Mouse (Mus musculus): Measurements from ENCODE around the gene Ptprk. TPM values are rescaled to one million over a fixed set of nuclear protein-coding genes. Genes with fewer than 3 reads are reported as not detected.

The Ptprk gene
- polyA plus RNA-seq, 1 experiment = 1.3 TPM

GRCm38 (mm10) chr10:28369808-28370207, 295.2 kb downstream of the Ptprk start:
- Histone ChIP-seq H3K27me3 (ENCODE audit: control insufficient read depth, insufficient read depth, low read length) (no peaks in the 10 kb centered on the region), H3K4me1 (ENCODE audit: control insufficient read depth, insufficient read depth, low read length) (no peaks in the 10 kb centered on the region), H3K36me3 (ENCODE audit: control insufficient read depth, insufficient read depth, low read length) (no peaks in the 10 kb centered on the region), H3K4me3 (ENCODE audit: control insufficient read depth, low read depth, low read length) (no peak overlapping the region), H3K27ac (ENCODE audit: control insufficient read depth, insufficient read depth, low read depth, low read length) (no peak overlapping the region)
- TF ChIP-seq POLR2A (IDR thresholded peaks at IDR 0.05; ENCODE audit: control insufficient read depth, low read depth, low read length) (no peak), CTCF (IDR thresholded peaks at IDR 0.05; ENCODE audit: control insufficient read depth, insufficient read depth, insufficient replicate concordance, low read depth, low read length) (no peak)

DNA sequence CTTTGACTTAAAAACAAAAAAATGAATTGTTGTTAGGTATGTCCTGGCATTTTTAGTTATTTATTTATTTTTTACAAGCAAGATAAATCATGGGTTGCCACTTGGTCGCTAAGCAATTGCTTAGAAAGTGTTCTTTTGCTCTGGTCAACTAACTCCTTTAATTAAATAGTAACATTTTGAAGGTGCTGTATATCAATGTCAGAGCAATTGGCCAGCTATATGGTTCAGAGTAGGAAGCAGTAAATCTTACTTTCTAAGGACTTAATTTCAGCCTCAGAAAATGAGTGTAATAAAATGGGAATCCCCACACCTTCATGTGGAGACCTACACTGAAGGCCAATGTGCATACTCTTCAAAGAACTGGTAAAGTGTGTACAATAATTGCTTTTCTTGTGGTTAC, 300.3 kb downstream of the Ptprk start:
- no peak overlapping the region for H3K27ac ChIP-seq (ENCODE audit: control insufficient read depth, insufficient read depth, low read depth, low read length)
- H3K36me3 ChIP-seq (ENCODE audit: control insufficient read depth, insufficient read depth, low read length) = no peaks in the 10 kb centered on the region
- H3K4me1 ChIP-seq (ENCODE audit: control insufficient read depth, insufficient read depth, low read length) = no peaks in the 10 kb centered on the region
- TF ChIP-seq POLR2A (IDR thresholded peaks at IDR 0.05; ENCODE audit: control insufficient read depth, low read depth, low read length) (no peak), CTCF (IDR thresholded peaks at IDR 0.05; ENCODE audit: control insufficient read depth, insufficient read depth, insufficient replicate concordance, low read depth, low read length) (no peak)
- H3K27me3 ChIP-seq (ENCODE audit: control insufficient read depth, insufficient read depth, low read length) = no peaks in the 10 kb centered on the region
- no peak overlapping the region for H3K4me3 ChIP-seq (ENCODE audit: control insufficient read depth, low read depth, low read length)

GRCm38 (mm10) chr10:28379752-28380488, 305.3 kb downstream of the Ptprk start:
- H3K36me3 ChIP-seq (ENCODE audit: control insufficient read depth, insufficient read depth, low read length) = no peaks in the 10 kb centered on the region
- H3K4me3 ChIP-seq (ENCODE audit: control insufficient read depth, low read depth, low read length) = no peak overlapping the region
- H3K4me1 ChIP-seq (ENCODE audit: control insufficient read depth, insufficient read depth, low read length) = no peaks in the 10 kb centered on the region
- no peak for TF ChIP-seq POLR2A (IDR thresholded peaks at IDR 0.05; ENCODE audit: control insufficient read depth, low read depth, low read length)
- no peak for TF ChIP-seq CTCF (IDR thresholded peaks at IDR 0.05; ENCODE audit: control insufficient read depth, insufficient read depth, insufficient replicate concordance, low read depth, low read length)
- H3K27ac ChIP-seq (ENCODE audit: control insufficient read depth, insufficient read depth, low read depth, low read length) = no peak overlapping the region
- H3K27me3 ChIP-seq (ENCODE audit: control insufficient read depth, insufficient read depth, low read length) = no peaks in the 10 kb centered on the region

DNA sequence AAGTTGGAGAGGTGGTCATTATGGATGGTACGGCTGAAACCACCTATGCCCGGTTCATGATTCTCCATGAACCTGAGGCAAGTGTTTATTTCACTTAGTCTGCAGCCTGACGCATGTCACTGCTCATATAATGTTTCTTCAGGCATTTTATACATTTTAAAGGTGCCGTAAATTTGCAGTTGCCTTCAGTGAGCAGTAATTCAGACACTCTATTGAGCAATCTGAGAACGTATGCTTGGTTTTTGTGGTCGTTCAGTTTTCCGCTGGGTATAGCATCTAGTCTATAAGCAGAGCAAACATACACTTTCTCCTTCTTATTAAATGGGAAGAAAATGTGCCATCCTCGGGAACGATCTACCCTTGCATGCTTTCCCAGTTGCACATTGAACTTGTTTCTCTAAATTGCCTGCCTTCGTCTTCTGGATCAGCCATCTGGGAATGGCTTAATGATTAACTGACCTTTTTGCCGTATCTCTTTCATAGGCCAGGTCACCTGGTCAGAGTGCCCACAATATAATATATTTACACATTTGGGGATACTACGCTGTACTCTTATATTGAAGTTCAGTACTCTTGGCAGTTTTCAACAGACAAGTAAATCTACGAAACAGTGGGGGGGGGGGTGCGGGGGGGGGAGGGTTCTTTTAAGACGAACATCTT, 313.1 kb downstream of the Ptprk start:
- TF ChIP-seq POLR2A (IDR thresholded peaks at IDR 0.05; ENCODE audit: control insufficient read depth, low read depth, low read length) (no peak), CTCF (IDR thresholded peaks at IDR 0.05; ENCODE audit: control insufficient read depth, insufficient read depth, insufficient replicate concordance, low read depth, low read length) (no peak)
- Histone ChIP-seq H3K27ac (ENCODE audit: control insufficient read depth, insufficient read depth, low read depth, low read length) (no peak overlapping the region), H3K4me1 (ENCODE audit: control insufficient read depth, insufficient read depth, low read length) (no peaks in the 10 kb centered on the region), H3K27me3 (ENCODE audit: control insufficient read depth, insufficient read depth, low read length) (no peaks in the 10 kb centered on the region), H3K4me3 (ENCODE audit: control insufficient read depth, low read depth, low read length) (no peak overlapping the region), H3K36me3 (ENCODE audit: control insufficient read depth, insufficient read depth, low read length) (no peaks in the 10 kb centered on the region)

- H3K4me3 ChIP-seq (ENCODE audit: control insufficient read depth, low read depth, low read length) = no peak overlapping the region
- no peaks in the 10 kb centered on the region for H3K4me1 ChIP-seq (ENCODE audit: control insufficient read depth, insufficient read depth, low read length)
- no peaks in the 10 kb centered on the region for H3K27me3 ChIP-seq (ENCODE audit: control insufficient read depth, insufficient read depth, low read length)
- no peak overlapping the region for H3K27ac ChIP-seq (ENCODE audit: control insufficient read depth, insufficient read depth, low read depth, low read length)
- H3K36me3 ChIP-seq (ENCODE audit: control insufficient read depth, insufficient read depth, low read length) = no peaks in the 10 kb centered on the region
- TF ChIP-seq POLR2A (IDR thresholded peaks at IDR 0.05; ENCODE audit: control insufficient read depth, low read depth, low read length) (no peak), CTCF (IDR thresholded peaks at IDR 0.05; ENCODE audit: control insufficient read depth, insufficient read depth, insufficient replicate concordance, low read depth, low read length) (no peak)
Measured at GRCm38 (mm10) chr10:28391168-28391567, 316.5 kb downstream of the Ptprk start.

DNA sequence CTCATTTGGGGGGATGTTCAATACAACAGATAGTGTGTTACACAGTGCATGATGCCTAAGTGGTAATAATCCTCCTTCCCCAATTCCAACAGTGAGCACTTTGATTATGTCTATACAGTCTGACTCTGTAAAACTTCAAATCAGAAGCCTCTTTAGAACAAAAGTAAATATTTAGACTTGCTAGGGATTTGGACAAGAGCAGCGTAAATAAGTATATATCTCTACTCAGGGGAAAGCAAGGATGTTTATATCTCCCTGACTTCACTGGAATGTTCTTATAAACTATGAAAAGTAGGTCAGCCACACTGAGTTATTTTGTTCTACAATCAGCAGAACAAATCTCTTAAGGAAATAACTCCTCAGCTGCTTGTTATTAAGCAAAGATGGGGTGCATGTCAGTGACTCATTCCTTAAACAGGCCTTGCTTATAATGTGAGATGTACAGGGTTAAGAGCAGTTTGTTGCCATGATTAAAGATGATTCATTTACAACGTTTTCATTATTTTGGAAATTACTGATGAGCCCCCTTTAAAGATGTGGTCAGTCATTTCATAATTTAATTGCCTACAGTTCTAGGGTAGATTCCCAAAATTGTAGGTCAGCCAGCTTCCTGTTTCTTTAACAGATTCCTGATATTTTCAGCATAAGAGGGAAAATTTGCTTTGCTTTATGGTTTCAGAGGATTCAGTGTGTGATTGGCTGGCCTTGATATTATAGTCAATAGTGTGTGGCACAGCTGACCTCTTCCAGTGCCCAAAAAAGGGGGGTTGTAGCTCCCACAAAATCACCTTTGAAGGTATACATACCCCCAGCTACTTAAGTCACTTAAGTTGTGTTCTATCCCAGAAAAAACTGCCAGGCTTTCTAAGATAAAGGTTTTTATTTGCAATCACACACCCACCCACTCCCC, 321.2 kb downstream of the Ptprk start:
- H3K36me3 ChIP-seq (ENCODE audit: control insufficient read depth, insufficient read depth, low read length) = no peaks in the 10 kb centered on the region
- TF ChIP-seq CTCF (IDR thresholded peaks at IDR 0.05; ENCODE audit: control insufficient read depth, insufficient read depth, insufficient replicate concordance, low read depth, low read length) (no peak), POLR2A (IDR thresholded peaks at IDR 0.05; ENCODE audit: control insufficient read depth, low read depth, low read length) (no peak)
- no peak overlapping the region for H3K4me3 ChIP-seq (ENCODE audit: control insufficient read depth, low read depth, low read length)
- H3K27ac ChIP-seq (ENCODE audit: control insufficient read depth, insufficient read depth, low read depth, low read length) = no peak overlapping the region
- no peaks in the 10 kb centered on the region for H3K4me1 ChIP-seq (ENCODE audit: control insufficient read depth, insufficient read depth, low read length)
- H3K27me3 ChIP-seq (ENCODE audit: control insufficient read depth, insufficient read depth, low read length) = no peaks in the 10 kb centered on the region

DNA sequence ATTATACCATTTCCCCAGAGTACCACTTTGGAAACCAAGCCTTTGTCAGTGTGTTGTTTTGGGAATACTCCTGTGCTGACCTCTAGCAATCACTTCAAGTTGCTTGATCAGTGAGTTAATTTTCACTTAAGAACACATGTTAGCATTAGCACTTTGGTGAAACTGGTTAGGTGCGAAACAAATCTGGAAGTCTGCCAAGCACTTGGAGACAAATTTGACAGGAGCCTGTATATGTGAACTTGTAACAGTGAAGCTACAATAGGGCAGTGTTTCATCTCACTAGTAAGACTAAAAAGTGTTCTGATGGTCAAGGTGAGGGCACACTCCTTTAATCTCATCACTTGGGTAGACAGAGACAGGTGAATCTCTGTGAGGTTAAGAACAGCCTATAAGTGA, 321.9 kb downstream of the Ptprk start:
- TF ChIP-seq POLR2A (IDR thresholded peaks at IDR 0.05; ENCODE audit: control insufficient read depth, low read depth, low read length) (no peak), CTCF (IDR thresholded peaks at IDR 0.05; ENCODE audit: control insufficient read depth, insufficient read depth, insufficient replicate concordance, low read depth, low read length) (no peak)
- Histone ChIP-seq H3K4me1 (ENCODE audit: control insufficient read depth, insufficient read depth, low read length) (no peaks in the 10 kb centered on the region), H3K27me3 (ENCODE audit: control insufficient read depth, insufficient read depth, low read length) (no peaks in the 10 kb centered on the region), H3K4me3 (ENCODE audit: control insufficient read depth, low read depth, low read length) (no peak overlapping the region), H3K27ac (ENCODE audit: control insufficient read depth, insufficient read depth, low read depth, low read length) (no peak overlapping the region), H3K36me3 (ENCODE audit: control insufficient read depth, insufficient read depth, low read length) (no peaks in the 10 kb centered on the region)
